Mouse (Mus musculus): ENCODE results near the gene Adap1.

DNA sequence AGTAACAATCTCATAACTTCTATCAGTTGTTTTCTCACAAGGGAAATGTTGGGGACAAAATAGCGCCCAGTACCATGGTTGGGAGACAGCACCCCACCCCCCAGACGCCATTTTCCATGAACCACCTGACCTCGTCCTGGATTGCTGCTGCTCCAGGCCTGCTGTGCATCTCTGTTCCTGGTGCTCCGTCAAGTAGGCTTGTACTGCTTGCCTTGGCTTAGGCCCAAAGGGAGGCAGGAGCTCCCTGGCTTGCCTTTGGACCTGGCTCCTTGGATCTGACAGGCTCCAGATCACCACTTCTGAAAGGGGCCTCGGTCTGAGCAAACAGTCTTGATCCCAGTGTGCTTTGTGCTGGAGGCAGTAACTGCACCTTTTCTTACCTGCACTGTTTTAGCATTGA lies 65.6 kb downstream of the Adap1 start:
- no peak for TF ChIP-seq HCFC1 (IDR thresholded peaks at IDR 0.05; ENCODE audit: borderline replicate concordance, insufficient read depth, low read length)
- no peak for TF ChIP-seq MAFK (IDR thresholded peaks at IDR 0.05; ENCODE audit: insufficient read depth, low read depth, low read length)
- no peak for TF ChIP-seq ZC3H11A (IDR thresholded peaks at IDR 0.05; ENCODE audit: borderline replicate concordance, low read depth, low read length)
- no peak for TF ChIP-seq ZNF384 (IDR thresholded peaks at IDR 0.05; ENCODE audit: low read depth, low read length)
- TF ChIP-seq CHD2 (IDR thresholded peaks at IDR 0.05; ENCODE audit: low read depth, low read length): no peak

Measured in ES-E14 (cell line).